Mouse (Mus musculus) ES-E14 (cell line): Measurements from ENCODE around the gene Hnf4a.

Experiments used
- HCFC1 ChIP-seq: IDR thresholded peaks from 2 replicates; pipeline ENCODE4 v1.6.1; 2012; ENCODE audit warnings: low read length, inconsistent platforms, borderline replicate concordance; ENCODE audit not compliant: insufficient read depth
- ZC3H11A ChIP-seq: IDR thresholded peaks from 2 replicates; pipeline ENCODE4 v1.6.1; 2012; ENCODE audit warnings: low read depth, mild to moderate bottlenecking, inconsistent platforms, low read length, borderline replicate concordance

- TF ChIP-seq ZC3H11A (no peak), HCFC1 (no peak)
Measured at GRCm38 (mm10) chr2:163506300-163507004, at the start of gene Hnf4a.
